Mouse (Mus musculus) spleen, postnatal 14 days (tissue): ENCODE measurements at regions not wholly inside any gene's neighbourhood (a gene's known extent, or its start where the extent isn't known, plus 50 kb on each side); places are given as distances from the start of the nearest gene placed in this dataset.
"Not testable (repeated sequence)": the region's sequence is repeated elsewhere in the genome, so short reads cannot be mapped to it uniquely, and the experiment has no call there.

Experiments used
- DNase-seq, 2 experiments: peaks; one replicate each; pipeline ENCODE4 v3.0.0; 2021 to 2022; ENCODE audit warnings: low spot score in 2 of 2

DNA sequence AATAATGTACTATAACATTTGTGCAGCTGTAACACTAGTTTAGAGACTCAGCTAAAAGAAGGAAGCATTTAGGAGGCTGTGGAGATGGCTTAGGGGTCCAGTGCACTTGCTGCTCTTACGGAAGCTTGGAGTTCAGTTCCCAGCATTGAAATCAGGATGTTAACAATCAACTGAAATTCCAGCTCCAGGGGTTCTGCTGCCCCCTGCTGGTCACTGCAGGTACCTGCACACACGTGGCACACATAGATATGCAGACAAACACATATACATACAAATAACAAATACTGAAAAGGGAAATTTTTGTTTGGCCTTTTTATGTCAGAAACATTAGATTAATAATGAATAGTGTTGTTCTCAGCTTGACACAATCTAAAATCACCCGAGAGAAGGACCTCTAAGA lies 322.5 kb downstream of the Ajap1 start:
- no peak for DNase-seq

- no peak for DNase-seq
Observed at GRCm38 (mm10) chr4:153157572-153157971, 325.0 kb downstream of the Ajap1 start.

DNA sequence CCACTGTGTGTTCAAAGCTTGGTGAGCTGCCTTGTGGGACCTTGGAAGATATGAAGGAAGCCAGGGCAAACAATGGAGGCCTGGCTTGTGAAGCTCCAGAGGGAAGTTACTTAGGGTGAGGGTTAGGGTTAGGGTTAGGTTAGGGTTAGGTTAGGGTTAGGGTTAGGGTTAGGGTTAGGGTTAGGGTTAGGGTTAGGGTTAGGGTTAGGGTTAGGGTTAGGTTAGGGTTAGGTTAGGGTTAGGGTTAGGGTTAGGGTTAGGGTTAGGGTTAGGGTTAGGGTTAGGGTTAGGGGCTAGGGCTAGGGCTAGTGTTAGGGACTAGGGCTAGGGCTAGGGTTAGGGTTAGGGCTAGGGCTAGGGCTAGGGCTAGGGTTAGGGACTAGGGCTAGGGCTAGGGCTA lies 329.7 kb downstream of the Ajap1 start:
- DNase-seq = not testable (repeated sequence)

DNA sequence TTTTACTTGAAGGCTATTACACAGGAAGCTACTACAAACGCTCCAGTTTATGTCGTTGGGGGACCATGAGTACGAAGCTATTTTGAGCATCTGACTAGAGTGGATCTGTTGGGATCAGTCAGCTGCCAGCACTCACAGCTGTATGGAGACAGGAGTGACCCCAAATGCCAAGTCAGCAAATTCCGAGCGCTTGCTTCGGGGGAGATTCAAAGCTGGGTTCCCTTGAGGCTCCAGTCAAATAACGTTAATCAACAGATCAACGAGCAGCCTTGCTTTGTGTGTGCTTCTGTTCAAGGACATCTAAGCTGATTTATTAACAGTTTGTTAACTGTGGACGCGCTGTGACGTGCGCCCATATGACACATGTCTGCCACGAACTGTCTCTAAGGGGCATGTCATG lies 349.5 kb downstream of the Ajap1 start:
- no peak for DNase-seq

DNA sequence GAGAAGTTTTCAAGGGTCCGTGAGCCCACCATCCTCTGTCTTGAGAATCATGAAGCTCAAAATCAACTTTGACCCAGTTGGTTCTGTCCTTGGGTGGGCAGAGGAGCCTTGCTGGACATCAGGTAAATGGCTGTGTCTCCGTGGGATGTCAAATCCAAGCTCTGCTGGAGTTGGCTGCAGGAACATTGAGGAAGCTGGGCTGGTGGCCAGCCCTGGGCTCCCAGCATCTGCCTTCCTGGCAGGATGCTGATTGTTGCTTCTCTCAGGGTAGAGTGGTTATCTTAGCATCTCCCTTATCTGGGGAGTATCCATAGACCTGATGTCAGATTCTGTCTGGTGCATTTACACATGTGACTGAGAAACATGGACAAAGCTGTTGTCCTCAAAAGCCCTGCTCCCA lies 353.3 kb downstream of the Ajap1 start:
- DNase-seq = no peak

- DNase-seq = no peak
Observed at GRCm38 (mm10) chr4:153128162-153128561, 354.4 kb downstream of the Ajap1 start.

- no peak for DNase-seq
Observed at GRCm38 (mm10) chr4:153120480-153120879, 362.1 kb downstream of the Ajap1 start.

- DNase-seq = no peak
Observed at GRCm38 (mm10) chr4:153119647-153120102, 362.9 kb downstream of the Ajap1 start.

DNA sequence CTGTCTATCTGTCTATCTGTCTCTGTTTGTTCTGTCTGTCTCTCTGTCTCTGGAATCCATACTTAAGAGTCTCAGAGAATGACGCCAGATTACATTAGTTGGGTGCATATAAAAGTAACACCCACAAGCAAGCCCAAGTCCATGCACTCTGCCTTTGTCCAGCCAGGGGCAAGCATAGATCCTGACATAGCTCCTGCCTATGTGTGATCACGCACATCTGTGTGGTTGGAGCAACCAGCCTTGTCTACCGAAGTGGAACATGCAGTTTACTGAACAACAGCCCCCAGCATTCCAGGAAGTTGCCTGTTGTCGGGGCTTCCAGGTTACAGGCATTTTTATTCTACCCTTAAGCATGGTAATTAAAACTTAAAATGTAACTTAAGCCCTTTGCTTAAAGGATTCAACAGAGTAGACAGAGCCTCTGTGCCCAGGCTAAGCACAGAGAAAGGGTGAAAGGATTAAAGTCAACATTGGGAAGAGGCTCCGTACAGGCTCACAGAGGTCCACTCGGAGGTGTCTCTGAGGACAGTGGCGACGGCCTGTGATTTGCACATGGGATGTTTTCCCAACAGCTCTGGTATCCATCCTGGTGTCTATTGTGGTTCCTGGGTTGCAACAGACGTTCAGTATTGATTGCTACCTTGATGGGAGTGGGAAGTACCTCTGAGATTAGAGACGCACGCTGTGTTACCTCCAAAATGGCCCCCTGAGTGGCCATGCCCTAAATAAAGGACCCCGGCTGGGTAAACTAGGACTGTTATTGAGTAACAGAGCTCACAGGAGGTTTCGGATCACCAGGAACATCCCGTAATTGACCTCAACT lies 363.6 kb downstream of the Ajap1 start:
- no peak for DNase-seq

- DNase-seq = no peak
Observed at GRCm38 (mm10) chr4:153114998-153115397, 367.6 kb downstream of the Ajap1 start.

- DNase-seq = no peak
Observed at GRCm38 (mm10) chr4:153113577-153113976, 369.0 kb downstream of the Ajap1 start.

GRCm38 (mm10) chr4:153110291-153110746 lies 372.3 kb downstream of the Ajap1 start:
- DNase-seq = no peak

- no peak for DNase-seq
Observed at GRCm38 (mm10) chr4:153098591-153098990, 384.0 kb downstream of the Ajap1 start.

- DNase-seq = no peak
Observed at GRCm38 (mm10) chr4:153097601-153098000, 385.0 kb downstream of the Ajap1 start.

- DNase-seq = no peak
Observed at GRCm38 (mm10) chr4:153093129-153093528, 389.5 kb downstream of the Ajap1 start.

- no peak for DNase-seq
Observed at GRCm38 (mm10) chr4:153082166-153082565, 400.4 kb downstream of the Ajap1 start.

DNA sequence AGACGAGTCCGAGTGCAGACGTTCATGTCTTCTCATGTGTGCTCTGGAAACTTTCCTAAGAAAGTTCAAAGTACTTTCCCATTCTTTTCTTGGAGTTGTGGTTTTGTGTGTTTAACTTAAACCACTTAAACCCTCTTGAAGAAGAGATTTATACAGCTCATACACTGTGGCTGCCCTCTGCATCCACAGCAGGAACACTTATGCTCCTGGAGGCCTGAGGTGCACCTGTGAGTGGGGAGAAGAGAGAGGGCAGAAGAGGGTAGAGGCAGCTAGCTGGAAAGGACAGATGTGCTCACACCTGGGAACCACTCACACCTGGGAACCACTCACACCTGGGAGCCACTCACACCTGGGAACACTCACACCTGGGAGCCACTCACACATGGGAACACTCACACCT lies 408.0 kb downstream of the Ajap1 start:
- no peak for DNase-seq

GRCm38 (mm10) chr4:153070190-153070745 lies 412.3 kb downstream of the Ajap1 start:
- DNase-seq = no peak

DNA sequence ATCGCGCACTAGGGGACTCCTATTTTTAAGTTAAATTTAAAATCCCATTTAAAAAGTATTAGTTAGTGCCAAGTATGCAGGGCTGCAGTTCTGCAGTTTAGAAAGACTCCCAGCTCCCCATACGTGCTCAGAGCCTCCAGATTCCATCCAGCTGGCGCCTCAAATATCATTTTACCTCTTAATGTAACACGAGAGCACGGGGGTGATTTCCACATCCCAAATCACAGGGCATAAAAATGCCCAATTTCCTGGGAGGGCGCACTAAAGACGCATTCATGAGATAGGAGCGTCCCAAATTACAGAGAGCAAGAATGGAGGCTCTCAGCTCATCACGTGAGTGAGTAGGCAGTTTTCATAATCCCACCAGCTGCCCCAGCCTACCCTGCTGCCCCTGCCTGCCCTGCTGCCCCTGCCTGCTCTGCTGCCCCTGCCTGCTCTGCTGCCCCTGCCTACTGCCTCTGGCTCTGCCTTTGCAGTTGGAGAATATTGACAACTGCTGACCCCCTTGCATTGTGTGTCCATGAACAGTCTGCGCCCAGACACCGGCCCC lies 414.1 kb downstream of the Ajap1 start:
- DNase-seq = no peak

DNA sequence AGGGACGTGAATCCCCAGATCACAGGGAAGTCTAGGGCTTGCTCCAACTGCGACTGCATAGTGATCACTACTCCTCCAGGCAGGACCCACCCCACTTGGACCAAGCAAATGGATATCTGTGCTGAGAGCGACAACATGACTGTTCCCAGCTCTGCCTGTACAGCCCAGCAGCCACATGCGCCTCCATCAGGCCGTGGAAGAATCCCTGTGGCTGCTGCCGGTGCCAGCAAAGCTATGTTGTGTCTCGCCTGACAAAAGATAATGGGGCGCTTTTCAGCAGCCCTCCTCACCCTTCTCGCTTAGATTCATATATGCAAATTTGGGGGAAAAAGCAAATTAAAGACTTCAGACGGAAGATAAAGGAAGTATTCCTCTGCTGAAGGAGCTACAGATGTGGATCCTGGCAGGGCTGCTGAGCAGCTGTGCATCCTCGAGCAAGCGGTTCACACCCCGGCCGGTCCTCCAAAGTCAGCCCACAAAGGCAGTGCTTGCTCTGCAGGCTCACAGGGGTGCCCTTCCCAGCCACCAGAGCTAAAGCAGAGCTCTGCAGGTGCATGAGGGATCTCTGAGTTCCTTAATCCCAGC lies 418.5 kb downstream of the Ajap1 start:
- no peak for DNase-seq

DNA sequence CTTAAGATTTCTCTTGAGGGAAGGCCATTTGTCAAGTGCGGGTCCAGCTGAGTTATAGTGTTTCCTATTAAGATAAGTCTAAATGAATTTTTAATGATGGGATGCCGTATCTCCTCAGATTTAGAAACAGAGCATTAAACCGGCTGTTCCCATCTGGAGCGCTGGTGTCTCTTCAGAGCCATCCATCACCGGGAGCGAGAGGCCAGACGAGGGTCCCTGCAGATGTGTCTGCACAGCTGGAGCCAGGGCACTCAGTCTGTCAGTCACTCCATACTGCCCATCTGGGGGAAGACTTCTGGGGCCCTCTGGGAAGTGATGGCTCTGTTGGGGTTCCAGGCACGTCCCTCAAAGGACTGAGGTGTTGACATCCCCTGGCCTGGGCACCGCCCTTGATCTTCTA lies 419.2 kb downstream of the Ajap1 start:
- DNase-seq = no peak

DNA sequence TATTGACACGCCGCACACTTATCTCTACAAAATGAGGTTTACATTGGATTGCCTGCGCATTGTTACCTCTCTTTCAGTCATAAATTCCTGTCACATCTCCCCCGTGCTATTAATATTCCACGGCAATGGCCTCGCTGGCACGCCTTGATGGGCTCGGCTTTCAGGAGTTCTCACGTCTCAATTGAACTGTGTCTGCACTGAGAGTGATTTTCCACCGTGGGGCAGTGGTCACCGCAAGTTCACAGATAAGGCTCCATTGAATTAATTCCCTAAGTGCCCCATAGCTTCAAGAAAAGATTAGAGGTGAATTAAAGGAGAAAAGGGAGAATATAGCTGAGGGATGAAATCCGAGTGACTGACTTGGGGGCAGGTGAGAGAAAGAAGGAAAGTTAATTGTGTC lies 424.5 kb downstream of the Ajap1 start:
- no peak for DNase-seq

DNA sequence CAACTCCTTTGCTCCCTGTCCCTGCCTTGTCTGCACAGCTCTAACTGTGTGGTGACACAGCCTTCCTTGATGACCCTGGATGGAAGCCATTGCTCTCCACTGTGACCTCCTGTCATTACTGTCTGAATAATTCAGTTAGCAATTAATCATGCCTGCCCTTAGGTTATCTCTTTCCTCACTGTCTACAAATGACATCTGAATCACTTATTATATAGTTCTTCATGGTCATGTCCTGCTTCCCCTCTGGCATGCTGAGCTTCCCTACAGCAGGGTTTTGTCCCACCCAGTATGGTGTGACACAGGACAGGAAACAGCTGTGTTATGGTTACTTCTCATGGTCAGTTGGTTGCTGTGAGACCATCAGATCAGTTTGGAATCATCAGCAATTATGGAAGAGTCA lies 458.9 kb downstream of the Ajap1 start:
- DNase-seq = no peak
